Mouse (Mus musculus) embryo, embryonic 11 days (tissue): ENCODE measurements around the gene Pxdn.

Experiments
- DNase-seq: peaks from one replicate; pipeline ENCODE4 v3.0.0-alpha.2; 2015

Gene Pxdn

DNA sequence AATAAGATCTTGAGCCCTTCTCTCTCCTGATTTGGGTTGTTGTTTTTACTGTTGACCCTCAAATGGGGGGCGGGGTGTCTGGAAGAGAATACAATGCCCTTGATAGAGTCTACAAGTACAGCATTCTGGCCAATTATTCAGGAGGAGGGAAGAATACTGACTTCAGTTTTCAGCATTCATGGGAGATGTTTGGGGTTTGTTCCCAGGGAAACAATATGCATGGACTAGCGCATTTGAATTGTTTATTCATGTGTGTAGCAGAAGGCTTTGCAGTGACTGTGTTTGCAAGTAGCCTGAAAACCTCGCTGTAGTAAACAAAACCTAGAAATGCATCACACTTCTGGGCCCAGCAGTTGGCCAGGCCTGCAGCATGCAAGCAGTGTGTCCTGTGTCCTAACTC is 17.1 kb downstream of the Pxdn start:
- no peak for DNase-seq

DNA sequence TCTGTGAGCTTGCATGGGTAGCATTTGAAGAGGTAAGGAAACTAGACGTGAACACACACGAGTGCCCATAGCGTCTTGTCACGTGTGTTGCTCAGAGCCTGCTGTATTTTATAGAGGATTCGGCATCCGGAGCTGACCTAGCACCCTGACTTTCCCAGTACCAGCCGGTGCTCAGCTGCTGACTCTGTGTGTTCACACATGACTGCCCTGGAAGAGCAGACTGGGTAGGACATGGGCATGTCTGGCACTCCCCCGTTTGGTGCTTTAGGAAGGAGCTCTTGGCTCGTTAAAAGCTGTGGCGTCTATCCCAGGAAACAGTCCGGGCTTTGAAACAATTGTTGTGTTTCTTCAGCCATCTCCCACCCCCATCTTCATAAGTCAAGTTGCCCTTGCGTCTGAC is 19.6 kb downstream of the Pxdn start:
- DNase-seq, result no peak

GRCm38 (mm10) chr12:29958637-29959036 is 21.2 kb downstream of the Pxdn start:
- no peak for DNase-seq

- no peak for DNase-seq
These were observed 23.6 kb downstream of the Pxdn start for GRCm38 (mm10) chr12:29961041-29961440.

DNA sequence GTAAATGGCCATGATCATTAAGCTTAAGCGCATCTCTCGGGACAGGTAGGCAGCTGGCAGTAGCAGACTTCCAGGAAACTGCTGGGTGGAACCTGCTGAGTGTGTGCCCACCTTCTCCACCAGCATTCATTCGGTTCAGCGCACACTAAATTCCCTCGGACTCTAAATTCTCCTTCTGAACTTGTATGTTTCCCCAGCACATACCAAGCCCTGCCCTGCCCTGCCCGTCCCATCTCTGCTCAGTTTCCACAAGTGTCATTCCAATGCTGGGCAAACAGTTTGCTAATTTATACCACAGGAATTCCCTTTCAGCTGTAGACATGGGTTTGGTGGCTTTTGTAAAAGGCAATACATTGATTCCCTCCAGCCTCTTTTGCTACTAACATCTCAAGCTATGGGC is 27.6 kb downstream of the Pxdn start:
- no peak for DNase-seq

GRCm38 (mm10) chr12:29971795-29972464 is 34.5 kb downstream of the Pxdn start:
- no peak for DNase-seq

- no peak for DNase-seq
These were observed 35.1 kb downstream of the Pxdn start for GRCm38 (mm10) chr12:29972533-29972932.

GRCm38 (mm10) chr12:29980076-29980475 is 42.7 kb downstream of the Pxdn start:
- DNase-seq, result no peak

GRCm38 (mm10) chr12:29981722-29982293 is 44.4 kb downstream of the Pxdn start:
- no peak for DNase-seq

DNA sequence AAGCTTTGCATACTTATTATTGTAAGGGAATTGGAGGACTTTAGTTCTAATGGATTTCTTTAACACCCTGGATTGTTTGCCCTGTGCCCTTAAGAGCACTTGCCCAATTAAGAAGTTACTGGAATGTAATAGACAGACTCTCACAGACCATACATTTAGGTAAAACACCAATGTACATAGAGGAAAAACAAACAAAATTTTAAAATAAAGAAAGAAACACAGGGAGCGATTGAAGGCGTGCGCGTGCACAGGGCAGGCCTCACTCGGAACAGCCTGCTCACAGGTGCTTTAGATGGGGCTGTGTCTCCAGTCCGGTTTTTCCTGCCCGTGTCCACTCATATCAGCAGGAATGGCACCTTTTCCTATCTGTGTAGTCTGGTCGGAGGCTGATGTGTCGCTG is 45.8 kb downstream of the Pxdn start:
- no peak for DNase-seq

GRCm38 (mm10) chr12:29985126-29985525 is 47.7 kb downstream of the Pxdn start:
- DNase-seq, result no peak

DNA sequence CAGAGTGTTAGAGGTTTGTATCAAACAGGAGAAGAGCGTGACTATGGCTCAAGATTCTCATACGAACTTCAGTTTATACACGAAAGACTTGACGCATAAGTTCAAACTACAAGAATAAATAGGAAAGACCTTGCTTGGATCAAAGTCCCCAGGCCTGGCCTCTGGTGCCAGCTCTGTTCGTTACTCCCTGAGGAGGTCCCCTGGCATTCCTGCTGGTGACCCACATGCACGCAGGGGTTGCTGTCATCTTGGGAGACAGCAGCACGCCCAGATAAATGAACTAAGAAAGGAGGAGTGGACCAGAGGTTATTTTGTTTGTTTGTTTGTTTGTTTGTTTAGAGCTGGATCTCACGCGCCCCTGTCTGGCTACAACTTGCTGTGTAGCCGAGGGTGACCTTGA is 48.8 kb downstream of the Pxdn start:
- no peak for DNase-seq

DNA sequence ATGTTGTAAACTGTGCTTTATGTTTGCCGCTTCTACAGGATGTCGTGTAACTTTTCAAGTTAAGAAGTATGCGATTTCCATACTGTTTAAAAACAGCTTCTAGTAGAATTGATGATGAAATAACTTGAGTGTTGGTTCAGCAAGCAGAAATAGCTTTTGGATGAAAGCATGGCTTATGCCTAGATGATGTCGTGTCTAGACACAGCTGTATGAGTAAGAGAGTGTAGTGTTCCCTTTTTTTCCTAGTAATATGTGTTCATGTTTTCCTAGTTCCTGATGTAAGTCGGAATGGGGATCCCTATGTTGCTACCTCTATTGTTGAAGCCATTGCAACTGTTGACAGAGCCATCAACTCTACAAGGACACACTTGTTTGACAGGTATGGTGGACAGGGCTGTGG is 61.5 kb downstream of the Pxdn start:
- DNase-seq, result no peak

- no peak for DNase-seq
These were observed 64.5 kb downstream of the Pxdn start for GRCm38 (mm10) chr12:30001951-30002350.

- no peak for DNase-seq
These were observed 66.4 kb downstream of the Pxdn start for GRCm38 (mm10) chr12:30003680-30004364.

DNA sequence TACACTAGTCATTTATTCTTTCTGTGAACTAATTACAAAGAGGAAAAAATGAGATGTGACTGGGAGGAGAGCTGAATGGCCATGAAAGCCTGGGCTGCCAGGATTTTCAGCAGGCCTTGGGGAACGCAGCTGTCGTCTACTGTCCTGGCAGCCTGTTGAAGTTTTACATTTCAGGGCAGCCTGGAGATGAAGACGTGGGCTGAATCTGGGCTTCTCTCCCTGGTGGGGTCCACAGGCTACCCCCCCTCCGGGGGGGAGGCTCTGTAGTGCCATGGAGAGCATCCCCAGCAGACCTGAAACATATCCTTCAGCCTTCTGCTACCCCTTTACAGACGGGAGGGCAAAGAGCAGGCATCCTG is 66.9 kb downstream of the Pxdn start:
- DNase-seq, result no peak

DNA sequence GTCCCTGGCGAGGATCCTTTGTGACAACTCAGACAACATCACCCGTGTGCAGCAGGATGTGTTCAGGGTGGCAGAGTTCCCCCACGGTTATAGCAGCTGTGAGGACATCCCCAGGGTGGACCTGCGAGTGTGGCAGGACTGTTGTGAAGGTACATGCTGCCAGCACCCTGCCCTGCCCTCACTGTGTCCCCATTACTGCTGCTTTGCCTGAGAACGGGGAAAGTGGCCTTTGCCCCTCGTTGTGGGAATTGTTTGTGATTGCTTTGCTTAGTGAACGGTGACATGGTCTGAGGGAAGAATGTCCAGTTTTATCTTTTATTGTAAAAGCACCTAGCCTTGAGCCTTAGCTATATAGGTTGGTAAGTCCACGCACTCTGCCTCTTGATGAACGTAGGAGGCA is 69.2 kb downstream of the Pxdn start:
- no peak for DNase-seq

DNA sequence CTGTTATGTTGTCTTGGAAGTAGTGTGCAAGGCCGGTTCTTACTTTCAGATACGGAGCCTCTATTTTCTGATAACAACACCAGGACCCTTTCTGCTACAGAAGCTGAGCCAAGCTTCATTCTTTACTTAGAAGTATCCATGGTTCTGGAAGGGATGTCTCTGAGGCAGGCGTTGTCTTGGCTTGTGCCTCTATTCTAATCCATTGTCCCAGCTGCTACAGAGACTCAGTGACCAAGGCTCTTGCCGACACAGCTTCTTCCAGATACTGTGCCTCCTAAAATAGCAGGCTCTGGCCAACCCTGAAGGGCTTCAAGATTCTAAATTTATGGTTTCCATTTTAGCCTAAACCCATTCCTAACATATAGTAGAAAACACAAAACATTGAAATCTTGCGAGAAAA is 71.3 kb downstream of the Pxdn start:
- no peak for DNase-seq

DNA sequence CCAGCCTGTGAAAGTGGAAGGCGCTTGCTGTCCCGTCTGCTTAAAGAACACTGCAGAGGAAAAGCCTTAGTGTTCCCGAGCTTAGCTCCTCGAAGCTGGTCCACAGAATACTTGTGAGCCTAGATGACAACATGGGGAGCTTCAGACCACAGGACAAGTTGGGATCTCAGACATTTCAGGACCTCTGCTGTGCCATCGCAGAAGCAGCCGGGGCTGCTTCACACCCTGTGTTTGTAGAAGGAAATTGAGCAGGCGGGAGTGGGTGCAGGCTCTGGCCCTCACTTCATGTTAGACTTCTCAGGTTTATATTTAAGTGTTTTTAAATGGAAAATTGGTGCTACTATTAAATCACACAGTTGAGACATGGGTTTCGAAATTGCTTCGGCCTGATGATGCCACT is 78.1 kb downstream of the Pxdn start:
- no peak for DNase-seq

GRCm38 (mm10) chr12:30017131-30017530 is 79.7 kb downstream of the Pxdn start:
- no peak for DNase-seq

DNA sequence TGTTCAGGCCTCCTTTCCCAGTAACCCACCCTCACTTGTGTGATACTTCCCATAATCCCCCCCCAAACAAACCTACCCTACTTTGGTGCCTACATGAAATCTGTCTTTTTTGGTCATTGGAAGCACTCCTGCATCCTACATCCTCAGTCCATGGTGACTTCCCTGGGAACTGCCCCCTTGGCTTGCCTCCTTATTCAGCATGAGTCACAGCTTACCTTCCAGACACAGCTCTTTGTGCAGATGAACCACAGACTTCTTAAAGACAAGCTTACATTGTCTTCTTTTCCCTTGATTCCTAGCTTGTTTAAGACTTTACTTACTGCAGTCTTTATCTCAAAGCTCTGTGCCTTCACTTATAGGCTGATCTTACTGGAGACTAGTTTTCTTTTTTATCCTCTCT is 83.0 kb downstream of the Pxdn start:
- no peak for DNase-seq

- DNase-seq, result no peak
These were observed 86.1 kb downstream of the Pxdn start for GRCm38 (mm10) chr12:30023491-30023890.

GRCm38 (mm10) chr12:30024264-30024825 is 86.9 kb downstream of the Pxdn start:
- DNase-seq, result no peak

DNA sequence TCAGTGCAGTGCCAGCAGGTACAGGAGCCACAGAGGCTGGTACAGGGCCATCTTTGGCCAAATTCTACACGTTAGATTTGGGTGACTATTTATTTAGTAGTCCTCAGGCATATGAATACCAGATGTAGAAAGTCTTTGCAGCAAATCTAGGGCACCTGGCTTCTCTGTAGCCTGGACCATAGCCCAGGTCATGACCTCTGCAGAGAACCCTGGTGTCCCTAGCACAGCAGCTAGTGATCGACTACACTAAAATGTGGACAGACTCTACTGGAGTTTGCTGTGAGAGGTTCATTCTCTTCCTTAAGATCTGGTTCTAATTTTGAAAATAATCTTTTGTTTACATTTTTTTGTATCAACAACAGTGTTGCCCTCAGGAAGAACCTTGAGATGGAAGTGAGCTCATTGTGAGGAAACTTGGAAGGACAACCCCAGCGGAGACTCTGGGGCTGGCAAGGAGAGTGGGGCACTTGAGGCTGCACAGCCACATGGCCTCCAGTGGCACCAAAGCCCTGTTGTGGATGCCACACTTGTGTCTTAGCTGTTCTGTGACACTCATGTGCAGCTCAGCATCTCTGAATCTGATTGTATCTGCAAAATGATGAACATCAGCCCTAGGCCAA is 90.4 kb downstream of the Pxdn start:
- DNase-seq, result no peak
